In the genomic region with DNA sequence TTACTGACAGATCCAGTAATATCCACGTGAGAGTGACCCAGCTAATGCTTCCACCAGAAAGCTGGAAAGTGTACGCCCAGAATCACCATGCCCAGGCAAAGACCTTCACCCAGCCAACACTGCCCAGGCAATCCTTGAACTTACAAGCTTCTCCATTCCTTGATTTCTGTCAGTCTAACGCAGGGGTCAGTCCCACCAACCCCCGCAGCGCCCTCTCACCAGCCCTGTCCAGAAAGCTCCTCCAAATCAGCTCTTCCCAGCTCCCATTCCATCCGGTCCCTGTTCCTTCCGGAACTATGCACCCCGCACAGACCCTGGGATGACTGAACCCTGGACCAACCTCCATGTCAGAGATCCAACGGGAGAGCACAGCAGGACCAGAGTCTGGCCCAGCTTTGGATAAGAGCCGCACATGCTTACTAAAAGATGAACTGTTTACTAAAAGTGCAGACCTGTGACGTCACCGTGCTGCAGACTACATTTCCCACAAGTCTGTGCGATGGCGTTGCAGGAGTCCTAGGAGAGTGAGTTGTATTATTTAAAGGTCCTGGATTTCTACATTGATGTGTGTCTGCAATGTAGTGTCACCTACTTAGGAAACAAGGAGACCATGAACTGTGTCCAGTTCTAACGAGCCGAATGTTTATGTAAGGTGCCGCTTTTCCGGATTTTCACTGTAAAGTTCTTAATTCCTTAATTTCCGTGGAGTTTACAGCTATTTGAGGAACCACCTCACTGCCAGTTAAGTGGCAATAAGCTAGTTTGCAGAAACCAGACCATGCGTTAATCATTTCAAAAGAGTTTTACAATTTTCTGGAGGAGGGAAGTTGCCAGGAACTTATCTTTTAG, we compare ENCODE assay signal across 7 mouse cellular contexts. TPM values are rescaled to one million over a fixed set of nuclear protein-coding genes. Genes with fewer than 3 reads are reported as not detected.
DNase-seq lines count a peak whose midpoint lies in the region; ATAC-seq lines count a peak whose summit lies in the region.

A gene (minus strand): TSS at position 453 of the 849 bp plus-strand sequence.

- peak within 1 kb of the TSS; percentile 61 for H3K4me3 ChIP-seq in embryonic facial prominence, embryonic 12.5 days
- H3K4me3 ChIP-seq in limb, embryonic 11.5 days (ENCODE audit: low read depth, low read length) = peak within 1 kb of the TSS; percentile 53
- peak within 1 kb of the TSS; percentile 49 for H3K4me3 ChIP-seq in midbrain, embryonic 14.5 days (replicated peaks; ENCODE audit: low read depth, low read length)

- WGBS in embryonic facial prominence, embryonic 12.5 days = 2% methylated on average over 20 of the region's 20 CpGs
- WGBS in limb, embryonic 11.5 days = 1% methylated on average over 20 of the region's 20 CpGs
- WGBS in midbrain, embryonic 14.5 days = 2% methylated on average over 20 of the region's 20 CpGs

- peaks cover 2% of the 10 kb centered on the region; the same call in 1 of the 2 replicates for H3K36me3 ChIP-seq in embryonic facial prominence, embryonic 12.5 days
- no peaks in the 10 kb centered on the region for H3K36me3 ChIP-seq in limb, embryonic 11.5 days (ENCODE audit: control insufficient read depth, insufficient read depth, low read length)
- H3K36me3 ChIP-seq in midbrain, embryonic 14.5 days (ENCODE audit: control insufficient read depth, insufficient read depth, low read length) = 0 out of 2 replicates have a peak, but pooled peaks cover 7% of the 10 kb centered on the region

- peak within 1 kb of the TSS; percentile 68 for H3K4me2 ChIP-seq in embryonic facial prominence, embryonic 12.5 days (replicated peaks)
- H3K4me2 ChIP-seq in limb, embryonic 11.5 days (ENCODE audit: low read depth, severe bottlenecking) = peak within 1 kb of the TSS; percentile 57
- H3K4me2 ChIP-seq in midbrain, embryonic 14.5 days (ENCODE audit: low read length) = peak within 1 kb of the TSS; percentile 71

- no peaks in the 10 kb centered on the region for H3K9me3 ChIP-seq in embryonic facial prominence, embryonic 12.5 days
- no peaks in the 10 kb centered on the region for H3K9me3 ChIP-seq in limb, embryonic 11.5 days (ENCODE audit: control insufficient read depth, low read length)
- H3K9me3 ChIP-seq in midbrain, embryonic 14.5 days (ENCODE audit: control insufficient read depth, low read length) = no peaks in the 10 kb centered on the region

- H3K27me3 ChIP-seq in embryonic facial prominence, embryonic 12.5 days = no peaks in the 10 kb centered on the region
- no peaks in the 10 kb centered on the region for H3K27me3 ChIP-seq in limb, embryonic 11.5 days (ENCODE audit: control insufficient read depth, insufficient read depth, low read length)
- H3K27me3 ChIP-seq in midbrain, embryonic 14.5 days (ENCODE audit: control insufficient read depth, insufficient read depth, low read length) = no peaks in the 10 kb centered on the region

- peak; percentile 92 for ATAC-seq in embryonic facial prominence, embryonic 12.5 days (ENCODE audit: insufficient number of reproducible peaks, insufficient read depth, low FRiP score, low TSS enrichment)
- ATAC-seq in limb, embryonic 11.5 days (ENCODE audit: insufficient number of reproducible peaks, low FRiP score, low TSS enrichment, low read depth) = peak; percentile 91
- peak; percentile 94 for ATAC-seq in midbrain, embryonic 14.5 days (ENCODE audit: low FRiP score, low TSS enrichment)

- peak within 1 kb of the TSS; percentile 42 for H3K9ac ChIP-seq in embryonic facial prominence, embryonic 12.5 days
- peak within 1 kb of the TSS; percentile 56 for H3K9ac ChIP-seq in limb, embryonic 11.5 days (ENCODE audit: low read length)
- H3K9ac ChIP-seq in midbrain, embryonic 14.5 days (replicated peaks; ENCODE audit: low read length) = peak within 1 kb of the TSS; percentile 56

- peak; percentile 83 for DNase-seq in adrenal gland, postnatal 25 days
- peak; percentile 99 for DNase-seq in heart, adult 11 months
- DNase-seq in kidney, adult 18-20 months = peak; percentile 93
- peak; percentile 84 for DNase-seq in limb, embryonic 11.5 days (ENCODE audit: low spot score)
- DNase-seq in midbrain, embryonic 14.5 days = peak; percentile 94
- DNase-seq in spleen, adult 18-20 months = peak; percentile 77 to 84

- H3K4me1 ChIP-seq in embryonic facial prominence, embryonic 12.5 days = peaks cover 4% of the 10 kb centered on the region; the same call in 1 of the 2 replicates
- no peaks in the 10 kb centered on the region for H3K4me1 ChIP-seq in limb, embryonic 11.5 days (ENCODE audit: control insufficient read depth, insufficient read depth, low read length)
- H3K4me1 ChIP-seq in midbrain, embryonic 14.5 days (ENCODE audit: control insufficient read depth, insufficient read depth, low read length) = 0 out of 2 replicates have a peak, but pooled peaks cover 4% of the 10 kb centered on the region

- H3K27ac ChIP-seq in embryonic facial prominence, embryonic 12.5 days = no peak within 1 kb of the TSS
- no peak within 1 kb of the TSS for H3K27ac ChIP-seq in limb, embryonic 11.5 days (replicated peaks; ENCODE audit: low read depth, low read length)
- no peak within 1 kb of the TSS for H3K27ac ChIP-seq in midbrain, embryonic 14.5 days (replicated peaks; ENCODE audit: low read depth, low read length)

RNA-seq across cellular contexts. Expression of the gene that starts here (rescaled TPM):
- 19.0 and 23.5 TPM in 2 replicates for total RNA-seq in adrenal gland, postnatal 25 days (2021)
- polyA plus RNA-seq in embryonic facial prominence, embryonic 12.5 days (2016; fragmentation: Nextera tagmentation; extraction: Ambion mirVana) = 9.5 and 10.4 TPM in 2 replicates
- 9.5 and 9.7 TPM in 2 replicates for polyA plus RNA-seq in limb, embryonic 11.5 days (2014; fragmentation: Nextera tagmentation; extraction: Ambion mirVana)
- polyA plus RNA-seq in midbrain, embryonic 14.5 days (2014; fragmentation: Nextera tagmentation; extraction: Ambion mirVana) = 6.0 and 7.6 TPM in 2 replicates
